Mouse (Mus musculus) ES-Bruce4 (cell line): ENCODE measurements at regions not wholly inside any gene's neighbourhood (a gene's known extent, or its start where the extent isn't known, plus 50 kb on each side); places are given as distances from the start of the nearest gene placed in this dataset.

ENCODE experiments used
- H3K27ac ChIP-seq: 2 replicates; pipeline ENCODE4 v1.5.1; 2012; ENCODE audit warnings: low read length, inconsistent platforms; ENCODE audit not compliant: insufficient read depth
- H3K27me3 ChIP-seq: 2 replicates; pipeline ENCODE4 v1.6.1; 2012; ENCODE audit warnings: mild to moderate bottlenecking, low read length, inconsistent platforms; ENCODE audit not compliant: control insufficient read depth, poor library complexity, insufficient read depth, severe bottlenecking
- H3K36me3 ChIP-seq: 2 replicates; pipeline ENCODE4 v1.6.1; 2012; ENCODE audit warnings: inconsistent platforms, mild to moderate bottlenecking, low read length, moderate library complexity; ENCODE audit not compliant: control insufficient read depth, poor library complexity, insufficient read depth, severe bottlenecking
- H3K4me1 ChIP-seq: one replicate; pipeline ENCODE4 v1.8.1; 2011; ENCODE audit warnings: low read length; ENCODE audit not compliant: control insufficient read depth, insufficient read depth
- H3K4me3 ChIP-seq: 2 replicates; pipeline ENCODE4 v1.5.1; 2011; ENCODE audit warnings: low read depth, mild to moderate bottlenecking, low read length
- H3K9ac ChIP-seq: 2 replicates; pipeline ENCODE4 v1.6.1; 2012; ENCODE audit warnings: low read depth, mild to moderate bottlenecking, inconsistent platforms; ENCODE audit not compliant: poor library complexity, severe bottlenecking
- H3K9me3 ChIP-seq: replicated peaks from 2 replicates; pipeline ENCODE4 v1.6.1; 2012; ENCODE audit warnings: mild to moderate bottlenecking, low read length, inconsistent platforms; ENCODE audit not compliant: control insufficient read depth, poor library complexity, insufficient read depth, severe bottlenecking
- CTCF ChIP-seq: IDR thresholded peaks from one replicate; pipeline ENCODE4 v1.8.1; 2011; ENCODE audit warnings: low read depth, low read length
- EP300 ChIP-seq: IDR thresholded peaks from 2 replicates; pipeline ENCODE4 v1.6.1; 2011; ENCODE audit warnings: low read depth, low read length; ENCODE audit not compliant: insufficient read depth
- POLR2A ChIP-seq: IDR thresholded peaks from one replicate; pipeline ENCODE4 v1.8.1; 2011; ENCODE audit warnings: low read length; ENCODE audit not compliant: insufficient read depth

GRCm38 (mm10) chr8:116314429-116315092 lies 190.2 kb upstream of the Dynlrb2 start:
- Histone ChIP-seq H3K9ac (no peak overlapping the region), H3K36me3 (no peaks in the 10 kb centered on the region), H3K4me1 (no peaks in the 10 kb centered on the region), H3K4me3 (no peak overlapping the region), H3K27me3 (no peaks in the 10 kb centered on the region), H3K27ac (no peak overlapping the region), H3K9me3 (no peaks in the 10 kb centered on the region)
- TF ChIP-seq POLR2A (no peak), CTCF (no peak), EP300 (no peak)

- TF ChIP-seq EP300 (no peak), POLR2A (no peak), CTCF (no peak)
- no peak overlapping the region for H3K9ac ChIP-seq
- no peaks in the 10 kb centered on the region for H3K36me3 ChIP-seq
- no peaks in the 10 kb centered on the region for H3K27me3 ChIP-seq
- H3K9me3 ChIP-seq = no peaks in the 10 kb centered on the region
- no peak overlapping the region for H3K4me3 ChIP-seq
- H3K27ac ChIP-seq = no peak overlapping the region
- no peaks in the 10 kb centered on the region for H3K4me1 ChIP-seq
These were observed 205.9 kb upstream of the Dynlrb2 start for GRCm38 (mm10) chr8:116298891-116299290.

GRCm38 (mm10) chr8:116290671-116291245 lies 214.0 kb upstream of the Dynlrb2 start:
- Histone ChIP-seq H3K27me3 (no peaks in the 10 kb centered on the region), H3K9ac (no peak overlapping the region), H3K27ac (no peak overlapping the region), H3K36me3 (no peaks in the 10 kb centered on the region), H3K4me1 (no peaks in the 10 kb centered on the region), H3K9me3 (no peaks in the 10 kb centered on the region), H3K4me3 (no peak overlapping the region)
- TF ChIP-seq POLR2A = no peak
- TF ChIP-seq CTCF = no peak
- no peak for TF ChIP-seq EP300

GRCm38 (mm10) chr8:116289237-116289636 lies 215.5 kb upstream of the Dynlrb2 start:
- H3K4me3 ChIP-seq = no peak overlapping the region
- H3K9me3 ChIP-seq = no peaks in the 10 kb centered on the region
- TF ChIP-seq POLR2A = no peak
- no peak for TF ChIP-seq EP300
- no peak for TF ChIP-seq CTCF
- H3K27ac ChIP-seq = no peak overlapping the region
- no peaks in the 10 kb centered on the region for H3K36me3 ChIP-seq
- H3K27me3 ChIP-seq = no peaks in the 10 kb centered on the region
- H3K4me1 ChIP-seq = no peaks in the 10 kb centered on the region
- H3K9ac ChIP-seq = no peak overlapping the region

DNA sequence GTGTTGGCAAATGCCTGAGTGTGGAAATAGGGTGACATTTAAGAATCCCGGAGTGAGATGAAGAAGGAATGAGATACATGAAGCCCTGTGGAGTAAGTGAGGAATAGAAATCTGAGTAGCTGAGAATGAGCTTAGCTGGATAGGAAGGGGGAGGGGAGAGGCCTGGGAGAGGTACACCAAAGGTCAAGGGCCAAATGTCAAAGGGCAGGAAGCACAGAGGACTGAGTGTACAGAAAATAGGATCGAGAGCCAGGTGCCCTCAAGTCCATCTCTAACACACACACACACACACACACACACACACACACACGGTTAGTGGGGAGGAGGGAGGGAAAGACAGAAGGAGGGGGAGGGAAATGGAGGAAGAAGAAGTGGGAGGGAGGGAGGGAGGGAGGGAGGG lies 220.8 kb upstream of the Dynlrb2 start:
- H3K9me3 ChIP-seq = no peaks in the 10 kb centered on the region
- no peaks in the 10 kb centered on the region for H3K4me1 ChIP-seq
- no peaks in the 10 kb centered on the region for H3K27me3 ChIP-seq
- no peak overlapping the region for H3K27ac ChIP-seq
- no peaks in the 10 kb centered on the region for H3K36me3 ChIP-seq
- H3K9ac ChIP-seq = no peak overlapping the region
- TF ChIP-seq POLR2A = no peak
- no peak for TF ChIP-seq CTCF
- TF ChIP-seq EP300 = no peak
- H3K4me3 ChIP-seq = no peak overlapping the region

- H3K36me3 ChIP-seq = no peaks in the 10 kb centered on the region
- TF ChIP-seq EP300 = no peak
- no peak for TF ChIP-seq POLR2A
- no peak for TF ChIP-seq CTCF
- no peaks in the 10 kb centered on the region for H3K4me1 ChIP-seq
- H3K27me3 ChIP-seq = no peaks in the 10 kb centered on the region
- no peak overlapping the region for H3K27ac ChIP-seq
- no peak overlapping the region for H3K9ac ChIP-seq
- H3K9me3 ChIP-seq = no peaks in the 10 kb centered on the region
- H3K4me3 ChIP-seq = no peak overlapping the region
These were observed 222.4 kb upstream of the Dynlrb2 start for GRCm38 (mm10) chr8:116282341-116282740.
